Mouse (Mus musculus): Measurements from ENCODE around the gene Scaf4. TPM values are rescaled to one million over a fixed set of nuclear protein-coding genes. Genes with fewer than 3 reads are reported as not detected.
"Not testable (repeated sequence)": the region's sequence is repeated elsewhere in the genome, so short reads cannot be mapped to it uniquely, and the experiment has no call there.

Gene Scaf4
- polyA plus RNA-seq, 1 experiment: 31.3 TPM

- no peak for TF ChIP-seq POLR2A (IDR thresholded peaks at IDR 0.05; ENCODE audit: low read depth, low read length)
- no peak for TF ChIP-seq CTCF (conservative IDR thresholded peaks at IDR 0.05; ENCODE audit: insufficient read depth, insufficient read length, low read depth, low read length)
- Histone ChIP-seq H3K27me3 (replicated peaks; ENCODE audit: control insufficient read depth, insufficient read depth, low read length) (no peaks in the 10 kb centered on the region), H3K4me3 (ENCODE audit: insufficient read depth, low read depth, low read length) (peak overlapping the region; percentile 86), H3K4me1 (ENCODE audit: control insufficient read depth, insufficient read depth, low read length) (peaks cover 13% of the 10 kb centered on the region), H3K27ac (ENCODE audit: insufficient read depth, low read depth, low read length) (peak overlapping the region; percentile 86), H3K36me3 (ENCODE audit: control insufficient read depth, insufficient read depth, low read length) (peaks cover 6% of the 10 kb centered on the region; the same call in 1 of the 2 replicates)
- DNase-seq: peak; percentile 64
- WGBS: 3% methylated on average over 20 of the region's 20 CpGs
These were observed 62.7 kb downstream of the Scaf4 start for GRCm38 (mm10) chr16:90221441-90222070.

- no peak for TF ChIP-seq POLR2A (IDR thresholded peaks at IDR 0.05; ENCODE audit: low read depth, low read length)
- TF ChIP-seq CTCF (conservative IDR thresholded peaks at IDR 0.05; ENCODE audit: insufficient read depth, insufficient read length, low read depth, low read length): no peak
- Histone ChIP-seq H3K4me1 (ENCODE audit: control insufficient read depth, insufficient read depth, low read length) (peaks cover 14% of the 10 kb centered on the region), H3K27me3 (replicated peaks; ENCODE audit: control insufficient read depth, insufficient read depth, low read length) (no peaks in the 10 kb centered on the region), H3K27ac (ENCODE audit: insufficient read depth, low read depth, low read length) (peak overlapping the region; percentile 86), H3K36me3 (ENCODE audit: control insufficient read depth, insufficient read depth, low read length) (peaks cover 3% of the 10 kb centered on the region; the same call in 1 of the 2 replicates), H3K4me3 (ENCODE audit: insufficient read depth, low read depth, low read length) (peak overlapping the region; percentile 86)
- DNase-seq: no peak
- under 1% methylated on average over 38 of the region's 52 CpGs for WGBS
These were observed 63.3 kb downstream of the Scaf4 start for GRCm38 (mm10) chr16:90220892-90221431.

- H3K27me3 ChIP-seq (replicated peaks; ENCODE audit: control insufficient read depth, insufficient read depth, low read length): no peaks in the 10 kb centered on the region
- WGBS: 2% methylated on average over 63 of the region's 63 CpGs
- TF ChIP-seq POLR2A (IDR thresholded peaks at IDR 0.05; ENCODE audit: low read depth, low read length) (peak; percentile 95), CTCF (conservative IDR thresholded peaks at IDR 0.05; ENCODE audit: insufficient read depth, insufficient read length, low read depth, low read length) (no peak)
- peak within 1 kb of the TSS; percentile 86 for H3K27ac ChIP-seq (ENCODE audit: insufficient read depth, low read depth, low read length)
- H3K4me1 ChIP-seq (ENCODE audit: control insufficient read depth, insufficient read depth, low read length): peaks cover 14% of the 10 kb centered on the region
- peaks cover 3% of the 10 kb centered on the region; the same call in 1 of the 2 replicates for H3K36me3 ChIP-seq (ENCODE audit: control insufficient read depth, insufficient read depth, low read length)
- H3K4me3 ChIP-seq (ENCODE audit: insufficient read depth, low read depth, low read length): peak within 1 kb of the TSS; percentile 86
- DNase-seq: peak; percentile 96
These were observed 64.0 kb downstream of the Scaf4 start, which contains the start of gene Sod1 for GRCm38 (mm10) chr16:90220026-90220891. Gene Sod1 (plus strand): TSS chr16:90220754.

- not testable (repeated sequence) for H3K4me3 ChIP-seq (ENCODE audit: insufficient read depth, low read depth, low read length); H3K36me3 ChIP-seq (ENCODE audit: control insufficient read depth, insufficient read depth, low read length); H3K27me3 ChIP-seq (replicated peaks; ENCODE audit: control insufficient read depth, insufficient read depth, low read length); DNase-seq; H3K27ac ChIP-seq (ENCODE audit: insufficient read depth, low read depth, low read length)
- 83% methylated on average over 4 of the region's 4 CpGs for WGBS
- peaks cover 14% of the 10 kb centered on the region for H3K4me1 ChIP-seq (ENCODE audit: control insufficient read depth, insufficient read depth, low read length)
These were observed 64.9 kb downstream of the Scaf4 start for GRCm38 (mm10) chr16:90219445-90219844.

- peak overlapping the region; percentile 64 for H3K27ac ChIP-seq (ENCODE audit: insufficient read depth, low read depth, low read length)
- H3K27me3 ChIP-seq (replicated peaks; ENCODE audit: control insufficient read depth, insufficient read depth, low read length): no peaks in the 10 kb centered on the region
- no peak for DNase-seq
- H3K4me1 ChIP-seq (ENCODE audit: control insufficient read depth, insufficient read depth, low read length): peaks cover 14% of the 10 kb centered on the region
- TF ChIP-seq POLR2A (IDR thresholded peaks at IDR 0.05; ENCODE audit: low read depth, low read length): no peak
- TF ChIP-seq CTCF (conservative IDR thresholded peaks at IDR 0.05; ENCODE audit: insufficient read depth, insufficient read length, low read depth, low read length): no peak
- H3K4me3 ChIP-seq (ENCODE audit: insufficient read depth, low read depth, low read length): no peak overlapping the region
- no peaks in the 10 kb centered on the region for H3K36me3 ChIP-seq (ENCODE audit: control insufficient read depth, insufficient read depth, low read length)
- whole genome bisulfite sequencing: 75% methylated on average over 4 of the region's 4 CpGs
These were observed 66.4 kb downstream of the Scaf4 start for GRCm38 (mm10) chr16:90217926-90218325.

GRCm38 (mm10) chr16:90217356-90217755, 66.9 kb downstream of the Scaf4 start:
- Histone ChIP-seq H3K4me3 (ENCODE audit: insufficient read depth, low read depth, low read length) (no peak overlapping the region), H3K4me1 (ENCODE audit: control insufficient read depth, insufficient read depth, low read length) (peaks cover 11% of the 10 kb centered on the region), H3K36me3 (ENCODE audit: control insufficient read depth, insufficient read depth, low read length) (no peaks in the 10 kb centered on the region), H3K27ac (ENCODE audit: insufficient read depth, low read depth, low read length) (peak overlapping the region; percentile 96), H3K27me3 (replicated peaks; ENCODE audit: control insufficient read depth, insufficient read depth, low read length) (no peaks in the 10 kb centered on the region)
- TF ChIP-seq POLR2A (IDR thresholded peaks at IDR 0.05; ENCODE audit: low read depth, low read length) (no peak), CTCF (conservative IDR thresholded peaks at IDR 0.05; ENCODE audit: insufficient read depth, insufficient read length, low read depth, low read length) (no peak)
- 37% methylated on average over 3 of the region's 3 CpGs for WGBS
- DNase-seq: peak; percentile 90

GRCm38 (mm10) chr16:90216414-90216813, 67.9 kb downstream of the Scaf4 start:
- H3K27ac ChIP-seq (ENCODE audit: insufficient read depth, low read depth, low read length): peak overlapping the region; percentile 94
- peak; percentile 77 for DNase-seq
- 51% methylated on average over 2 of the region's 2 CpGs for WGBS

GRCm38 (mm10) chr16:90215879-90216278, 68.4 kb downstream of the Scaf4 start:
- WGBS: 81% methylated on average over 5 of the region's 5 CpGs
- not testable (repeated sequence) for H3K27ac ChIP-seq (ENCODE audit: insufficient read depth, low read depth, low read length)

More at GRCm38 (mm10) chr16:90216414-90216813, 67.9 kb downstream of the Scaf4 start:
- Histone ChIP-seq H3K27me3 (replicated peaks; ENCODE audit: control insufficient read depth, insufficient read depth, low read length) (no peaks in the 10 kb centered on the region), H3K36me3 (ENCODE audit: control insufficient read depth, insufficient read depth, low read length) (no peaks in the 10 kb centered on the region), H3K4me1 (ENCODE audit: control insufficient read depth, insufficient read depth, low read length) (peaks cover 9% of the 10 kb centered on the region; the same call in 1 of the 2 replicates), H3K4me3 (ENCODE audit: insufficient read depth, low read depth, low read length) (no peak overlapping the region)
- TF ChIP-seq CTCF (conservative IDR thresholded peaks at IDR 0.05; ENCODE audit: insufficient read depth, insufficient read length, low read depth, low read length) (no peak), POLR2A (IDR thresholded peaks at IDR 0.05; ENCODE audit: low read depth, low read length) (no peak)

More at GRCm38 (mm10) chr16:90215879-90216278, 68.4 kb downstream of the Scaf4 start:
- not testable (repeated sequence) for H3K4me3 ChIP-seq (ENCODE audit: insufficient read depth, low read depth, low read length); H3K27me3 ChIP-seq (replicated peaks; ENCODE audit: control insufficient read depth, insufficient read depth, low read length); H3K4me1 ChIP-seq (ENCODE audit: control insufficient read depth, insufficient read depth, low read length); H3K36me3 ChIP-seq (ENCODE audit: control insufficient read depth, insufficient read depth, low read length)
- peak; percentile 42 for DNase-seq

All from kidney, adult 2 months (tissue).